Mouse (Mus musculus) CH12F3 (cell line): ENCODE data around the gene Entpd8.

Source experiments
- in situ Hi-C: fragments of 300-500 bp; cut with MboI; formaldehyde crosslinking; loops from 2 replicates; pipeline ENCODE4 v1.14.3; 2020; ENCODE audit warnings: low sequenced_read_pairs

Gene Entpd8

GRCm38 (mm10) chr2:25094785-25095108 lies 14.6 kb downstream of the Entpd8 start:
- in situ Hi-C loops = no loop called here

- in situ Hi-C loops = no loop called here
These were observed 15.2 kb downstream of the Entpd8 start, which contains the start of gene Noxa1 for GRCm38 (mm10) chr2:25095109-25095850. TSS of gene Noxa1 (minus strand) at chr2:25095149.

GRCm38 (mm10) chr2:25098005-25098615 lies 18.0 kb downstream of the Entpd8 start:
- in situ Hi-C loops = no loop called here

GRCm38 (mm10) chr2:25098956-25099355 lies 18.9 kb downstream of the Entpd8 start:
- in situ Hi-C loops = no loop called here

- in situ Hi-C loops = no loop called here
These were observed 19.6 kb downstream of the Entpd8 start for GRCm38 (mm10) chr2:25099703-25100102.

GRCm38 (mm10) chr2:25104122-25104521 lies 24.0 kb downstream of the Entpd8 start:
- in situ Hi-C loops = no loop called here

GRCm38 (mm10) chr2:25106045-25106444 lies 25.9 kb downstream of the Entpd8 start:
- in situ Hi-C loops = no loop called here

- in situ Hi-C loops = no loop called here
These were observed 29.4 kb downstream of the Entpd8 start for GRCm38 (mm10) chr2:25109487-25109886.

- in situ Hi-C loops = no loop called here
These were observed 30.5 kb downstream of the Entpd8 start for GRCm38 (mm10) chr2:25110505-25111183.

- in situ Hi-C loops = no loop called here
These were observed 31.2 kb downstream of the Entpd8 start for GRCm38 (mm10) chr2:25111184-25111791.

- in situ Hi-C loops = no loop called here
These were observed 34.2 kb downstream of the Entpd8 start for GRCm38 (mm10) chr2:25114308-25114707.

GRCm38 (mm10) chr2:25115442-25115841 lies 35.3 kb downstream of the Entpd8 start:
- in situ Hi-C loops = no loop called here

- in situ Hi-C loops = no loop called here
These were observed 40.9 kb downstream of the Entpd8 start for GRCm38 (mm10) chr2:25120963-25121362.

GRCm38 (mm10) chr2:25122666-25123065 lies 42.6 kb downstream of the Entpd8 start:
- in situ Hi-C loops = no loop called here

- in situ Hi-C loops = no loop called here
These were observed 43.4 kb downstream of the Entpd8 start for GRCm38 (mm10) chr2:25123527-25123926.

- in situ Hi-C loops = no loop called here
These were observed 44.3 kb downstream of the Entpd8 start for GRCm38 (mm10) chr2:25124411-25124810.

- in situ Hi-C loops = no loop called here
These were observed 45.0 kb downstream of the Entpd8 start for GRCm38 (mm10) chr2:25125146-25125545.

- in situ Hi-C loops = no loop called here
These were observed 46.2 kb downstream of the Entpd8 start for GRCm38 (mm10) chr2:25126011-25127010.

- in situ Hi-C loops = no loop called here
These were observed 47.1 kb downstream of the Entpd8 start for GRCm38 (mm10) chr2:25127206-25127605.

- in situ Hi-C loops = no loop called here
These were observed 48.0 kb downstream of the Entpd8 start for GRCm38 (mm10) chr2:25128072-25128471.
